Mouse (Mus musculus) layer of hippocampus, postnatal 25 days (tissue): Measurements from ENCODE around the gene Gm17324. TPM values are rescaled to one million over a fixed set of nuclear protein-coding genes. Genes with fewer than 3 reads are reported as not detected.
A peak's percentile ranks its signal among the peaks of the same experiment; 100 is the strongest.
"Not testable (repeated sequence)": the region's sequence is repeated elsewhere in the genome, so short reads cannot be mapped to it uniquely, and the experiment has no call there.

Experiments
- DNase-seq, 2 experiments: peaks; one replicate each; pipeline ENCODE4 v3.0.0; 2022; ENCODE audit warnings: mixed read lengths in 2 of 2, low spot score in 1 of 2; ENCODE audit errors: extremely low spot score in 1 of 2
- total RNA-seq, 2 experiments: library from RNA; stranded (reverse); gene quantifications; 2 replicates each; pipeline ENCODE4 v1.2.3; 2021

The Gm17324 gene
- 1 to 10 TPM in 1 of 2 experiments, under 1 TPM in 1; 0.89 to 1.1 TPM for total RNA-seq

DNA sequence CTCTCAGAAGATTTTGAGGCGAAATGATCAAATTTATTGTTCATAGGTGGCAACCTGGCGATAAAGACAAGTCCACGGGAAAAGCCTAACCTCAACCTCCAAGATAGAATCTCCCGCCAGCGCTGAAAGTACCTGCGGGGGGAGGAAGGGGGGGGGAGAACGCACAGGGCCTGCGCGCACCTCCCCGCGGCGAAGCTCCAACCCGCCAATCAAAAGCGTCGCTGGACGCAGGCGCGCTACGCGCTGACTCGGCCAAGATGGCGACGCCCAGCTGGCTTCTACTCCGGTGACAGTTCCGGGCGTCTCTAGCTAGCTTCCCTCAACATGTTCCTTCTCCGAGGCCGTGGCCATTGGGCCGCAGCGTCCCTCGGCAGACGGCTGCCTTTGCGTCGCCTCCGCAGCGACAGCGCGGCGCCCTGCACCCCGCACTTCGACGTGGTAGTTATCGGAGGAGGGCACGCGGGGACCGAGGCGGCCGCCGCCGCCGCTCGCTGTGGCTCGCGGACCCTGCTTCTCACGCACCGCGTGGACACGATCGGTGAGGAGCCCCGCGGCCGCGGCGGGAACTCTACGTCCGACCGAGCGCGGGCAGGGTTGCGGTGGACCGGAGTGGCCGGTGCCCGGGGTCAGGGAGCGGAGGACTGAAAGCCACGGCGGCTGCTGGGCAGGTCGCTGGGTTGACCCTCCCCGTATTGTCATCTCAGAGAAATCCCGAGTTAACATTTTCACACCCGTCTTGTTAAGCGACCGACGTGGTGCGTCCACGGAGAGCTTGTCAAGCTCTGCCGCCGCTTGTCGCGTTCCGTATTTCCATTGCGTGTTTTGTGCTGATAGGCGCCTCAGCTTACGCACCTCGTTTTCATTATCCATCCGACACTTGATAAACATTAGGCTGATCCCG lies at the start of gene Gm17324, which contains the start of gene Mto1:
Gene Gm17324 (minus strand): TSS at position 814 of the 901 bp plus-strand sequence.
Gene Mto1 (plus strand): TSS at position 236 of the 901 bp plus-strand sequence.
- DNase-seq = peak; percentile 82 to 85

DNA sequence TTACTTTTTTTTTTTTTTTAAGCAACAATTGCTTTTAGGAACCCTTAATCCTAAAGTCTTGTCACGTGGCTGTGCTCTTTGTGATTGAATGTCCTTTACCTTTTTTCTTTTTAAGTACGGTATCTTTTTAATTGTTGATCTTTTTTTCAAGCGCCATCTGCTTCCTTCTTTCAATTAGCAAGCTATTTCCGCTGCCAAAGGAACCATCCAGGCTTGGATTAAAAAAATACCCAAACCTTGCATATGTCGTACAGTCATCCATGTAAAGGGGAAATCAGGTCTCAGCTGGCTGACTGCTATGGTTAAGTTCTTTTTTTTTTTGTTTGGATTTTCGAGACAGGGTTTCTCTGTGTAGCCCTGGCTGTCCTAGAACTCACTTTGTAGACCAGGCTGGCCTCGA lies 44.6 kb upstream of the Gm17324 start:
- no peak for DNase-seq

DNA sequence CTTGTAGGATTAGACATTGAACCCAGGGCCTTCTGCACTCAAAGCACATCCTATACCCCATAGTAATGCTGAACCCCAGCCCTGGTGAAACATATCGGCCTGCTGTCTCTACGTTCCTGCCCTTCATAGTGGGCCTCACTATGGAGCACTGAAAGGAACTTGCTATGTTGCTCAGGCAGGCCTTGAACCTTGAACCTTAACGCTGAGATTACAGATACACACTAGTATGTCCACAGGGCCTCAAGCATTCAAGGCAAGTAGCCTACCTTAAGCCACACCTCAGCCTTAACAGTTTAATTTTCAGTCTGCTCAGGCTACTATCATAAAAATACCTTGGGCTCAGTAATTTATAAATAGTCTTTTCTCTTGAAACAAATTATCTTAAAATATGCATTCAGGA lies 43.7 kb upstream of the Gm17324 start:
- no peak for DNase-seq

DNA sequence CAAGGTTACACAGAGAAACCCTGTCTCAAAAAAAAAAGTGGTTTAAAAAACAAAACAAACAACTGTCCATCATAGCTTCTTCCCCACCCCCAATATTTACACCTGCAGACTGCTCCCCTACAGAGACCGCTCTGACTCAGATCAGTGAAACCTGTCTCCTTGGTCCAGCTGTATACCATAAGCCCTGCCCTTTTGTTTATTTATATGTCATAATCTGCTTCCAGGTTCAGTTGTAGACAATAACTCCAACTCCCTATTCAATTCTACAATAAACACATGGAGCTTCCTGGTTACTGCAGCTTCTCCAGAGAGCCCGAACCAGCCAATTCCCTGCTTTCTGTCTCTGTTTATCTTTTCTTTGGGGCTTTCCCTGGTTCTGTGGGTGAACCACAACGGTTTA lies 42.6 kb upstream of the Gm17324 start:
- DNase-seq = no peak

DNA sequence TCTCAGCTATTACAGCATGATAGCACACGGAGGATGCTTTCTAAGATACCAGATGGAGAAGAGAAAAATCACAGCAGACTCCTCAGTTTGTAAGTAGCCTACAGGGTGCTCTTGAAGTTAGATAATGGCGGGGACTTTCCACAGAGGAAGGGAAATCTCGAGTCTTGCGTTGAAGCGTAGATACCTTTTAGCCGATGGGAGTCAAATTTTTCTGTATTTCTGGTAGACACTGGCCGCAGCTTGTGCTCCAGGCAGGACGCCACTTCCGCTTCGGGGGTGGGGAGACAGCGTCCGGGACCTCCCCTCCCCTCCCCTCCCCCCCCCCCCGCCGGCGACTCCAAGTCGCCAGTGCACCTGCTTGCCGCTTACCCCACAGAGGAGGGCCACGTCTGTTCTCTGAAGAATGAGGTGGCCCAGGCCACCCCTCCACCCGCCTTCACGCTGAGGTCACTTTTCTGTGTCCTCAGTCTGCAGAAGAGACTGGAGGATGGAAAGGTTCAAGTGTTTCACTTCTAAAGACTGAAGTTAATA lies 40.4 kb upstream of the Gm17324 start, which contains the start of gene Eef1a1:
Gene Eef1a1 (minus strand): TSS at position 262 of the 531 bp plus-strand sequence.
- peak; percentile 18 to 31 for DNase-seq

DNA sequence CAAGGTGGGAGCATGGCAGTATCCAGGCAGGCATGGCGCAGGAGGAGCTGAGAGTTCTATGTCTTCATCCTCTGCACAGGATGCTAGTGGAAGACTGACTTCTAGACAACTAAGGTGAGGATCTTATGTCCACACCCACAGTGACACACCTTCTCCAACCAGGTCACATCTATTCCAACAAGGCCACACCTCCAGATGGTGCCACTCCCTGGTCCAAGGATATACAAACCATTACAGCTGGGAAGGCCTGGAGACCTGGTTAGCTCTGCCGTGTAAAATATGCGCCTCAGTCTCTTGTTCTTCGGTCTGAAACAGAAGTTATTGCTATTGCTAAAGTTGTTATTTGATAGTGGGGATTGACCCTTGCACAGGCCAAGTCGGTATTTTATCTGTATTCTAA lies 39.4 kb upstream of the Gm17324 start:
- not testable (repeated sequence) for DNase-seq

DNA sequence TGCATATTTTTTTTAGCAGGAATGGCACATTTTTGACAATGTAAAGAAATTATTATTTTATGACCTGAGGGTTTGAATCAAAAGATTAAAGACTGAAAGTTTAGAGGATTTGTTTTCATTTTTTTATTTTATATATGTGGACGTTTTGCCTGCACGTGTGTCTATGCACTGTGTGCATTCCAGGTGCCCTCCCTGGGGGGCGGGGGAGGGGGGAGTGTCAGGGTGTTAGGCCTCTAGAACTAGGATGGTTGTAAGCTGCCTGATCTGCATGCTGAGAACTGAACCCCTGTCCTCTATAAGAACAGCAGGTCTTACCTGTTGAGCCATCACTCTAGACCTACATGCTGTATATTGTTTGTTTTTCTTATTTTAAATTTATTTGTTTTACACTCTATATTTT lies 36.1 kb upstream of the Gm17324 start:
- DNase-seq = no peak

DNA sequence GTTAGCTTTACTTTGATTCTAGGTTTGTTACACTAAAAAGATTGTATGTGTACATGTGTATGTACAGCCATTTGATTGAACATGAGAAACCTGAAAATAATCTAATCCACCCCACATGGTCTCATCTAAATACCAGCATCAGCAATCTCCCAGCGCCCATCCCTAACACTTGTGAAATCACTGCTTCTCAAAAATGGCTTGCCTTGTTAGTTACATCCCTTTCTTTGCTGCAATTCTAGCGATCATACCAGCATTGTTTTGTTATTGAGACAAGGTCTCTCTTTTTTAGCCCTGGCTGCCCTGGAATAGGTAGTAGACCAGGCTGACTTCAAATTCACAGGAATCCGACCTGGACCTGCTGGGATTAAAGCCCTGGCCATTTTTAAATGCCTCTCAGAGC lies 33.8 kb upstream of the Gm17324 start:
- DNase-seq = no peak

DNA sequence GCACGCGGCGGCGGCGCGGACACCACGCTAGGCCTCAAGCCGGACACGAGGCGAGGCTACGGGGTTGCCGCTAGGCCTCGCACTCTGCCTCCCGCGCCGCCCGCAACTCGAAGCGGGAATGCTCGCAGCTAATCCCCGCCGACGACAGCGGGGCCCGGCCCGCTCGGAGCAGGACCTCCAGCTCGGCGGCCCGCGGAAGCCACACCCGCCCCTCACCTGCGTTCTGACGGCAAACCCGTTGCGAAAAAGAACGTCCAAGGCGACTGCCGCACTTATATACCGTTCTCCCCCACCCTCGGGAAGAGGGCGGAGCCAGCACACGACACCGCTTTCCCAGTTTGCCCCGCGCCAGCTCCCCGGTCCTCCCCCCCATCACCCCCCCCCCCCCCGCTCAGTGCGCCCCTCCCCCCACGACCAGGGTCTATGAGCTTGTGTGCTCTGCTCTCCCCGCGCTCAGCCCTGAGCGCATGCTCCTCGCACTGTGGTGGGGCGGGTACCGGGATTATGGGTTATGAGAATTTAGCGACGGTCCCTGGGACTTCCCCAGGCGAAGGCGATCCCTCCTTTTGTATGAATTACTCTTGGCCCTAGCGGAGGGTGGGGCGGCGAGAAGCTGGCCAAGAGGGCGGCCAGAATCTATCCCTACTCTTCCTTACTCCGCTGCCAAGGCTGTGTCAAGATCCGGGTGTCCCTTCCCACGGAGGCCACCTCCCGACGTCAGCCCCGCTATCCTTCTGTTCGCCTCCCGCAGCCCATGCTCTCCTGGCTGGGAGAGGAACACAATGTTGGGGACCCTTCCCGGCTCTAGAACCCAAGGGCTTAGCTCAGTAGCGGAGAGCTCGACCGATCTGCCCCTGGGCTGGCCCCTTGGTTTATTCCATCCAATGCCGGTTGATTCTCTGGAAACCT lies 33.1 kb upstream of the Gm17324 start:
- peak; percentile 90 to 91 for DNase-seq

DNA sequence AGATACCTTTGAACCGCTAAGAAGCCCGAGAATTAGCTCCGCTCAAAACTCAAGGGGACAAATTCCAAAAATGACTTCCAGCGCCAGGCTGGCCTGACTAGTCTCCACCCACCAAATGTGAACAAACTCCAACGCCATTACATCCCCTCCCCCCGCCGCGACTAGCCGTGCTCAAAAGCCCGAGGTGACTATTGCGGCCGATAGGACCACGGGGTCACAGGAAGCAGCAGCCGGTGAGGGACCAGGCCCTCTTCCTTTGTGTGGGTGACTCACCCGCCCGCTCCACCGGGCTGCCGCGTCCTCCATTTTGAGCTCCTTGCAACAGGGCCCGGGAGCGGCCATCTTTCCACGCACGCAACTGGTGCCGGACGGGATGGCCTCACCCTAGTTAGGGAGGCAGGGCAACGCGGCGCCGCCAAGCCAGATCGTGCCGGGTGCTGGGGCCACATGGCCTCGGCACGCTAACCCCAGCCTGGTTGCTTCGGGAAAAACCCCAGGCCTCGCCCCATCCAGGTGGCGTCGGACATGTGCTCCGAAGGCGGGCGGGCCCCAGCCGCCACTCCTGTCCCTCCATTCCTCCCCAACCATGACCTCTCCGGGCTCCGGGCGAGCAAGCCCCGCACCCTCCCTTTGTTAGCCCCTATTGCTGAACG lies 32.2 kb upstream of the Gm17324 start:
- peak; percentile 58 to 66 for DNase-seq

DNA sequence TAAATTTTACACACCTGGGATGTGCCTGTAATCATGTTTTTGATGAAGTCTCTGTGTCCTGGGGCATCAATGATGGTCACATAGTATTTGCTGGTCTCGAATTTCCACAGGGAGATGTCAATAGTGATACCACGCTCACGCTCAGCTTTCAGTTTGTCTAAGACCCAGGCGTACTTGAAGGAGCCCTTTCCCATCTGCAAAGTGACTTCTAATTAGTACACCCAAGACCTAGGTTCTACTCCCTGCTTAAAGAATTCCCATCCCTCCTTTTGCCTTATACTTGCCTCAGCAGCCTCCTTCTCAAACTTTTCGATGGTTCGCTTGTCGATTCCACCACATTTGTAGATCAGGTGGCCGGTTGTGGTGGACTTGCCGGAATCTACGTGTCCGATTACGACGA lies 31.6 kb upstream of the Gm17324 start:
- DNase-seq = not testable (repeated sequence)

DNA sequence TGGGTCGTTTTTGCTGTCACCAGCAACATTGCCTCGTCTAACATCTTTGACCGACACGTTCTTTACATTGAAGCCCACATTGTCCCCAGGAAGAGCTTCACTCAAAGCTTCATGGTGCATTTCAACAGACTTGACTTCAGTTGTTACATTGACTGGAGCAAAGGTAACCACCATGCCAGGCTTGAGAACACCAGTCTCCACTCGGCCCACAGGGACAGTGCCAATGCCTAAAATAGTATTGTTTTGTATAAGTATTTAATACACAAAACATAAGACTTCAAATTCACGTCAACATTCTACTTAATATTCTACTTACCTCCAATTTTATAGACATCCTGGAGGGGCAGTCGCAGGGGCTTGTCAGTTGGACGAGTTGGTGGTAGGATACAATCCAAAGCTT lies 30.7 kb upstream of the Gm17324 start:
- DNase-seq = not testable (repeated sequence)

DNA sequence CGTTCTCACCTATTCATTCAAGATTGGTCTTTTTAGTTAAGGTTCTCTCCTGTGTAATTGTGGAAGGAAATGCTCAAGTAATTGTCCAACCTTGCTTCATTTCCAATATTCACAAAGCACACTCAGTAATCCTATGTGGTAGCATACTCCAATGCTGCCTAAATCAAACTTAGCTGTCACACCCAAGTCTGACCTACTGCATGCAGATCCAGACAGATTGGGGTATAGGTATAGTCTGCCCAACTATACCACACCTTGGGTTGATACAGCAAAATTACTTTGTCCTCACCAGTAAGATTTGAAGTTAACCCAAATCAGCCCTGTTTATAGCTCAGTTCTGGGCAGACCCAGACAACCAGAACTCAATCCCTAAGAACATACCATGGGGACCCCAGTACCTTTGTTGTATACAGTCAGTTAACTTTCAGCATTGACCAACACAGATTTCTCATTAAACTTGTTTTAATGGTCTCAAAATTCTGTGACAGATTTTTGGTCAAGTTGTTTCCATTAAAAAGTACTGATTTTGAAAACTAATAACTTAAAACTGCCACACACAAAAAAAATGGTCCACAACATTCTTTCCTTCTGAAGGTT lies 29.5 kb upstream of the Gm17324 start:
- not testable (repeated sequence) for DNase-seq

DNA sequence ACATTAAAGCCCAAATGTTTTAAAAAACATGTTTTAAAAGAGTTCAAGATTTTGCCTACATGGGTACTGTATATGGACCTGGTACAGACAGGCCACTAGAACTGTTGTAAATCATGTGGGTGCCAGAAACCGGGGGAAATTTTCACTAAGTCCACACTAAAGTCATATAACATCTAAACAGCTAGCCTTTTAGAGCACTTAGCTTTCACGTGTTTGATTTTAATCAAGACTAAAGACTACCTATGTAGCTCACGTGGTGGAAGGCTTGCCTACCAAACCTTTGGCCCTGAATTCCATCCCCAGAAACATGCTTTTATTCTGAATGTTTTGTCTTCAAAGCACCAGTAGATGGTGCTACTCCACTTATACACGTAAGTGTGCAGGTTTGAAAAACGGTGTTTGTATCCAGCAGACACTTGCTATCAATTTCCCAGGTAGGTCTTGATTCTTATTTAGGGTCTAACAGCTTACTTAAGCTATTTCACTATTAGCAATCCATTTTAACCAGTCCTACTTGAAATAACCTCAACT lies 28.5 kb upstream of the Gm17324 start:
- DNase-seq = no peak

DNA sequence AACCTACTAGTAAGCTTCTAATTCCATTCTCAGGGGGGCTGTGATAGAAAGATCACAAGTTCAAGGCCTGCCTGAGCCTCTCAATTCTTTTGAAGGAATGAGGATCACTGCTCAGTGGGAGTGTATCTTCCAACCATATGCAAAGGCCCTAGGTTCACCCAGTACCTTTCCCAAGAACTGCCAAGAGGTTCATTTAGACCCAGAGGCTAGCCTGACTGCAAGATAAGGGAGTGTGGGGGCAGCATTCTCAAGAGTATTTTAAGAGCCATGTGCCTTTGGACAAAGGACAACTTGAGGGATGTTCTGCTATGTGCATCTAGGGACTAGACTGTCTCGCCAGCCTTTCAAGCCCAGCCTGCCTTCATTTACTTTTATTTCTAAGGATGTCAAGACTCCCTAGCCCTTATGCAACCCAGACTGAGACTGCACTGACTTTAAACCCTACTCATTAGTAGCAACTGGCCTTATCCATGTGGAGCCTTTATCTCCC lies 28.0 kb upstream of the Gm17324 start:
- no peak for DNase-seq

DNA sequence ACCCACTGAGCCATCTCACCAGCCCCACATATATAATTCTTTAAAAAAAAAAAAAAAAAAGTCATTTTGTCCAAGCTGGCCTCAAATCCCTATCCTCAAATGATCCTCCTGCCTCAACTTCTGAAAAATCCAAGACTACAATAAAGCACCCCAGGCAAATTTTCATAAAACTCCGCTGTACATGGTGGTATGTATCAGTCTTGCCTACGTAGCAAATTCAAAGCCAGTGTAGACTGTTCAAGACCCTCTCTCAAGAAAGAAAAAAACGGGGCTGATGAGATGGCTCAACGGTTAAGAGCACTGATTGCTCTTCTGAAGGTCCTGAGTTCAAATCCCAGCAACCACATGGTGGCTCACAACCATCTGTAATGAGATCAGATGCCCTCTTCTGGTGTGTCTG lies 27.3 kb upstream of the Gm17324 start:
- DNase-seq = no peak

DNA sequence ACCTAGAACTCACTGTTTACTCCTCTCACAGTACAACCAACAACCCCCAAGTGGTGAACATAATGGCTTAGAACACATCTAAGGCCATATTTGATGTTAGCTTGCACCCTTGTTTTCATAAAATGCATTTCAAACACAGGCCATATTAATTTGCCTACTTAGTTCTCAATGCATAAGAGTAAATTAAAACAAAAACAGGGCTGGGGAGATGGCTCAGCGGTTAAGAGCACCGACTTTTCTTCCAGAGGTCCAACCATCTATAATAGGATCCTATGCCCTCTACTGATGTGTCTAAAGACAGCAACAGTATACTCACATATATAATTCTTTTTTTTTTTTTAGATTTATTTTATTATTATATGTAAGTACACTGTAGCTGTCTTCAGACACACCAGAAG lies 26.8 kb upstream of the Gm17324 start:
- DNase-seq = no peak

DNA sequence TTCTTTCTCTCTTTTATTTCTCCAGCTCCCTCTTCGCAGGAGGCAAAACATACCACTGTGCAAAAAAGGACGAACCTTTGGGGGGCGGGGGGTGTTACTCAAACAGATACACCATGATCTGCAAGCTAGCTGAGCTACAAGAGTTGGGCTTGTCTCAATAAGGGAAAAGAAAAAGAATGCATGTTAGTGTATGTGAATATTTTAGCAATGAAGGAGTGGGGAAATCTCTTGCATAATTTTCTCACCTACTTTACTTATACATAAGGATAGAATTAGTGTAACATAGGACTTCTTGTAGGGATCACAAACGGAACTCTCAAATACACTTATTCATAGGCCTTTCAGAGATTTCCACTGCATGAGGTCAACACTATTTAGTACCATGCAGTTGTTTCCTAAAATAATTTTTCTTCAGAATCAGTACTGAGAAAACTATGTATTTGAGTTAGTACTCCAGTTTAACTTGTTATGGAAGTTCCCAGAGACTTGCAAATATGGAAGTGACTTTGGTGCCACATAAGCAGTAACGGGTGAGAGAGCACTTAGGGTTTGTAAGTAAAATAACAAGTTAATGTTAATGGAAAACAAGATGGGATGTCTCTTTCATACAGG lies 26.3 kb upstream of the Gm17324 start:
- no peak for DNase-seq

DNA sequence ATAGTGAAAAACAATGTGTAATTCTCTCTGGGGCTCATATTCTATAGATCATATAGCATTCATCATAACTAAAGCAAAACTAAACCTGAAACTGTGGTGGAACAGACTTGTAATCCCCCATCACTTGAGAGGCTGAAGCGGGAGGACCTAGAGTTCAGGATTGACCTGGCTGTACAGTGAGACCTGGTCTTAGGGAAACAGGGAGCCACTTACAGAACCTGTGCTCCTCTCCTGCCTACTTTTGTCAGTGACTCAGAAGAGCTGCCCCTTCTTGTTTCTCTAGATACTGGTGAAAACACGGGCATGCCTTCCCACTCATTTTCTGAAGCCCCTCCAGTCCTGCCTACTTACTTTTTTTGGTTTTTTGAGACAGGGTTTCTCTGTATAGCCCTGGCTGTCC lies 25.7 kb upstream of the Gm17324 start:
- no peak for DNase-seq
